Mouse (Mus musculus) limb, embryonic 14.5 days (tissue): ENCODE measurements around the gene Fcgr1. TPM values are rescaled to one million over a fixed set of nuclear protein-coding genes. Genes with fewer than 3 reads are reported as not detected.
"Not testable (repeated sequence)": the region's sequence is repeated elsewhere in the genome, so short reads cannot be mapped to it uniquely, and the experiment has no call there.

Source experiments
- ATAC-seq: fragments of 200-750 bp; cut with Nextera tagmentation; 2 replicates; pipeline ENCODE4 v1.8.0; 2017; ENCODE audit warnings: low read depth, moderate number of reproducible peaks, moderate TSS enrichment; ENCODE audit not compliant: low FRiP score
- DNase-seq: peaks from one replicate; pipeline ENCODE4 v3.0.0-alpha.2; 2015; ENCODE audit warnings: low spot score
- H3K27ac ChIP-seq: fragments of 300-500 bp; sonication (generic); replicated peaks from 2 replicates; pipeline ENCODE4 v1.5.1; 2014; ENCODE audit warnings: low read depth, mild to moderate bottlenecking, low read length, moderate library complexity, mixed read lengths
- H3K27me3 ChIP-seq: fragments of 300-500 bp; sonication (generic); 2 replicates; pipeline ENCODE4 v1.6.1; 2014; ENCODE audit warnings: low read length, mixed read lengths; ENCODE audit not compliant: control insufficient read depth, insufficient read depth
- H3K36me3 ChIP-seq: fragments of 300-500 bp; sonication (generic); 2 replicates; pipeline ENCODE4 v1.6.1; 2014; ENCODE audit warnings: mild to moderate bottlenecking, low read length, moderate library complexity, mixed read lengths; ENCODE audit not compliant: control insufficient read depth, insufficient read depth
- H3K4me1 ChIP-seq: fragments of 300-500 bp; sonication (generic); 2 replicates; pipeline ENCODE4 v1.6.1; 2014; ENCODE audit warnings: antibody characterized with exemption, low read length, mixed read lengths; ENCODE audit not compliant: control insufficient read depth, insufficient read depth
- H3K4me2 ChIP-seq: fragments of 300-500 bp; sonication (generic); replicated peaks from 2 replicates; pipeline ENCODE4 v1.6.1; 2014; ENCODE audit warnings: low read depth, mild to moderate bottlenecking, low read length, moderate library complexity; ENCODE audit not compliant: severe bottlenecking
- H3K4me3 ChIP-seq: fragments of 300-500 bp; sonication (generic); replicated peaks from 2 replicates; pipeline ENCODE4 v1.5.1; 2014; ENCODE audit warnings: low read length
- H3K9ac ChIP-seq: fragments of 300-500 bp; sonication (generic); 2 replicates; pipeline ENCODE4 v1.6.1; 2014; ENCODE audit warnings: mild to moderate bottlenecking, low read depth, low read length, moderate library complexity; ENCODE audit not compliant: severe bottlenecking
- H3K9me3 ChIP-seq: fragments of 300-500 bp; sonication (generic); 2 replicates; pipeline ENCODE4 v1.6.1; 2016; ENCODE audit warnings: low read length; ENCODE audit not compliant: control insufficient read depth
- POLR2A ChIP-seq: fragments of 200-500 bp; IDR thresholded peaks from 2 replicates; pipeline ENCODE4 v1.8.0; 2012; ENCODE audit warnings: inconsistent platforms, mild to moderate bottlenecking, moderate library complexity, borderline replicate concordance; ENCODE audit not compliant: insufficient read depth, insufficient read length; ENCODE audit errors: extremely low read depth
- WGBS: fragments of 180-500 bp; shearing (Covaris S2); extraction: QIAGEN DNeasy Blood & Tissue Kit; methylation state at CpG from one replicate; pipeline ENCODE4 v1.1.7; 2014; 5-methylcytosine and 5-hydroxymethylcytosine counted together
- polyA plus RNA-seq, 2 experiments: library from polyadenylated mRNA; depleted of rRNA in 1 of 2; stranded (reverse) in 1 of 2; unstranded in 1 of 2; fragments of >200 nt; fragmentation: Nextera tagmentation in 1 of 2; extraction: Ambion mirVana in 1 of 2; gene quantifications; 2 replicates each; pipeline versions ENCODE4 v1.2.1 to v1.2.3; 2012 to 2014

Fcgr1 gene
- polyA plus RNA-seq, 2 experiments = 3.1 to 3.3 TPM

DNA sequence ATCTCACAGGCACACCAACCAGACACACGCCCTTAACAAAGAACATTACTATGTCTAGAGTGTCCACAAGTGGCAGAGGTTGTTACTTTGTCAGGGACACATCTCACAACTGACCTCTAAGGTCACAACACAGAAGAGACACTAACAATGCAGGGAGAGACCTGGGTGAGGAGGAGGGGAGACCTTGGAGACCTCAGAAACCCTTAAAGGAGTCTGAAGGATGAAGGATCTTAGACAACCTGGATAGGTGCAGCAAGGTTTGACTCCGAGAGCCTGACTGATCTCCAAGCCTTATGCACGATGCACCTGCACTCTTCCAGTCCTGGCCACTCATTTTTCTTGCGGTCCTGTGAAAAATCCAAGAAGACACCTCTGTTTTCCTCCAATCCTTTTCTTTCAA is 36.4 kb upstream of the Fcgr1 start:
- 89% methylated on average over 4 of the region's 4 CpGs for WGBS
- no peak for DNase-seq
- TF ChIP-seq POLR2A = no peak

DNA sequence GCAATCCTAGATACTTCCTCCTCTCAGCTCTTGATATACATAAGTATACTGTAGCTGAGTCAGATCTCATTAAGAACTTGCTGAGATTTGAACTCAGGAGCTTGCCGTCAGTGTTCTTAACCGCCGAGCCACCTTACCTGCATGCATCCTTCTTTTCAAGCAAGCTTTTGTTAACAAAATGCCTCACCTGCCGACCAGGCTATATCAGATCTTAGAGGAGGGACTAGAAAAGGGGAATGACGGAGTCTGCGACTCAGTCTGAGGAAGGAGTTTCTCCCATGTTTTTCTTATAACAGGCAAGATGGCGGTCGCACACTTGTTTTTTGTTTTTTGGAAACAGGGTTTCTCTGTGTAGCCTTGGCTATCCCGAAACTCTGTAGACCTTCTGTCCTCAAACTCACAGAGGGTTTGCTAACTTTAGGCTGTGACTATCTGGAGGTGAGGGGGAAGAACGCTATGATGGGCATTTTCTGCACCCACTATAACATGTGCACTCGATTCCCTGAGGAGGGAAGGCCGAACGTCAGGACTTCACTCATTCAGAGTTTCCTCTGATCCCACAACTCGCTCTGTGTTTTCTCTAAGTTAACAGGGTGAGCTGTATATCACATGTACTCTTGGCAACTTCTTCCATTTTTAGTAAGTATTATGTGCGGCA is 35.1 kb upstream of the Fcgr1 start:
- Histone ChIP-seq H3K36me3 (no peaks in the 10 kb centered on the region), H3K27me3 (peaks cover 70% of the 10 kb centered on the region), H3K4me3 (no peak overlapping the region; the same call in 1 of the 2 replicates), H3K27ac (no peak overlapping the region), H3K9ac (no peak overlapping the region), H3K4me2 (0 out of 2 replicates have a peak overlapping the region, but pooled peaks have one; percentile 11), H3K9me3 (no peaks in the 10 kb centered on the region), H3K4me1 (no peaks in the 10 kb centered on the region)
- WGBS = 15% methylated on average over 15 of the region's 15 CpGs
- no peak for DNase-seq
- no peak for ATAC-seq
- no peak; the same call in 1 of the 2 replicates for TF ChIP-seq POLR2A

More for the DNA sequence above, 36.4 kb upstream of the Fcgr1 start:
- no peak overlapping the region for H3K27ac ChIP-seq
- ATAC-seq = no peak
- H3K27me3 ChIP-seq = peaks cover 76% of the 10 kb centered on the region
- no peaks in the 10 kb centered on the region for H3K9me3 ChIP-seq
- H3K4me3 ChIP-seq = no peak overlapping the region
- H3K36me3 ChIP-seq = no peaks in the 10 kb centered on the region
- H3K4me2 ChIP-seq = no peak overlapping the region
- H3K4me1 ChIP-seq = no peaks in the 10 kb centered on the region
- H3K9ac ChIP-seq = no peak overlapping the region

GRCm38 (mm10) chr3:96328060-96328729 is 34.4 kb upstream of the Fcgr1 start:
- peaks cover 63% of the 10 kb centered on the region for H3K27me3 ChIP-seq
- H3K36me3 ChIP-seq, H3K9me3 ChIP-seq, H3K27ac ChIP-seq, H3K4me1 ChIP-seq: not testable (repeated sequence)
- ATAC-seq (peak; percentile 91), DNase-seq (peak; percentile 42)
- peak overlapping the region; percentile 53 for H3K4me2 ChIP-seq
- peak; percentile 49; the same call in 1 of the 2 replicates for TF ChIP-seq POLR2A
- peak overlapping the region; percentile 35 for H3K4me3 ChIP-seq
- H3K9ac ChIP-seq = peak overlapping the region; percentile 48; the same call in 1 of the 2 replicates
- 0% methylated on average over 33 of the region's 49 CpGs for WGBS

DNA sequence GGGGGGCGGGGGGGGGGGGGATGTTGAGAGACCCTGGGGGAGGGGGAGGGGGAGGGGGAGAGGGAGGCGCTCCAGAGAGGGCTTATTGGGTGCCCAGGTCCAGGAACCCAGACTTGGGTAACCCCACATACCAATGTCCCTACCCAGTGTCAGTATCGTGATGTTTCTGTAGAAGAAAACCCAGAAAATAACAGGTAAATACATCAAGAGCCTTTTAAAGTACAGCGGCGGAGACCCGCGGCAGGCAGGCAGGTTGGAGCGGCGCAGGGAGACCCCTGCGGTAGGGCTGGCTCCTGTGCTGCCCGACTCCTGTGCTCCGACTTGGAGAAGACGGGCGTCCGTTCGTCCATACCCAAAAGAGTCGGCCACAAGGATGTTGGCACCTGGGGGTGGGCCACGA is 33.9 kb upstream of the Fcgr1 start:
- no peak for TF ChIP-seq POLR2A
- H3K9ac ChIP-seq = no peak overlapping the region

DNA sequence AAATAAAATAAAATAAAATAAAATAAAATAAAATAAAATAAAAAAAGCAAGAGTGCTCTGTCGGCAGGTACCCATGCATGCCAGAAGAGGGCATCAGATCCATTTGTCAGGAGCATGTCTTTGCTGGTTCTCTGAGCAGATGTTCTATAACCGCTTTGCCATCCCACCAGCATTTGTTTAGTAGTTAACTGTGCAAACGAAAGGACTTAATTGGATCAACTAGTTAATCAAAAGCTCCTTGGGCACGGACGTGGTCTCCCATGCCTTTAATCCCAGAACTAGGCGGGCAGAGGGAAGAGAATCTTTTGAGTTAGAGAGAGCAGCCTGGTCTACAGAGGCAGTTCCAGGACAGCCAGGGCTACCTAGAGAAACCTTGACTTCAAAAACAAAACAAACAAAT is 33.4 kb upstream of the Fcgr1 start:
- DNase-seq (peak; percentile 45), ATAC-seq (no peak)
- 4% methylated on average over 6 of the region's 6 CpGs for WGBS
- no peaks in the 10 kb centered on the region for H3K4me1 ChIP-seq
- no peaks in the 10 kb centered on the region for H3K9me3 ChIP-seq
- no peak overlapping the region; the same call in 1 of the 2 replicates for H3K4me2 ChIP-seq
- no peaks in the 10 kb centered on the region for H3K36me3 ChIP-seq
- no peak overlapping the region for H3K27ac ChIP-seq
- H3K4me3 ChIP-seq = no peak overlapping the region
- H3K9ac ChIP-seq = no peak overlapping the region
- TF ChIP-seq POLR2A = no peak
- H3K27me3 ChIP-seq = peaks cover 59% of the 10 kb centered on the region

More for the DNA sequence above, 33.9 kb upstream of the Fcgr1 start:
- ATAC-seq (no peak), DNase-seq (no peak)
- Histone ChIP-seq H3K27me3 (peaks cover 59% of the 10 kb centered on the region), H3K4me2 (peak overlapping the region; percentile 53), H3K4me3 (peak overlapping the region; percentile 35), H3K36me3 (no peaks in the 10 kb centered on the region), H3K4me1 (no peaks in the 10 kb centered on the region), H3K9me3 (no peaks in the 10 kb centered on the region), H3K27ac (no peak overlapping the region)
- 0% methylated on average over 10 of the region's 18 CpGs for WGBS

DNA sequence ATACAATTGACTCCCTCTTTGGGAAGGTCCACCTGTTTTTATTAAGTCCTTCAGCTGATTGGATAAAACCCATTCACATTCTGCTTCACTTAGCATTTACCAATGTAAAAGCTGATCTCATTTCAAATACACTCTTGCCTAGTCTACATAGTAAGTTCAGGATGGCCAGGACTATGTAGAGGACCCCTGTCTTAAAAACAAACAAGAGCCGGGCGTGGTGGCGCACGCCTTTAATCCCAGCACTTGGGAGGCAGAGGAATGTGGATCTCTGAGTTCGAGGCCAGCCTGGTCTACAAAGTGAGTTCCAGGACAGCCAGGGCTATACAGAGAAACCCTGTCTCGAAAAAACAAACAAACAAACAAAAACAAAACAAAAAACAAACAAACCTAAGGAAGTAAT is 30.0 kb upstream of the Fcgr1 start:
- H3K4me3 ChIP-seq, DNase-seq, ATAC-seq, H3K9ac ChIP-seq, H3K4me2 ChIP-seq, H3K9me3 ChIP-seq, H3K36me3 ChIP-seq, H3K4me1 ChIP-seq, H3K27ac ChIP-seq: not testable (repeated sequence)
- H3K27me3 ChIP-seq = peaks cover 36% of the 10 kb centered on the region
- WGBS = 64% methylated on average over 6 of the region's 6 CpGs
